9 mouse cellular contexts compared by ENCODE assay signal in genomic region chr5:137739471-137739870, GRCm38 (mm10). TPM values are rescaled to one million over a fixed set of nuclear protein-coding genes. Genes with fewer than 3 reads are reported as not detected.
A peak's percentile ranks its signal among the peaks of the same experiment; 100 is the strongest.
DNase-seq lines count a peak whose midpoint lies in the region; ATAC-seq and TF ChIP-seq lines count a peak whose summit lies in the region.
"Had no signal": no experiment of that assay in that cellular context is flagged by ENCODE, and none has a peak within 500 bp of the region (broad histone marks: within the 10 kb centered on the region; RNA-seq: fewer than 3 reads in every experiment).

No protein-coding gene starts in this region.

- H3K4me1 ChIP-seq in kidney, postnatal 0 days (replicated peaks; ENCODE audit: insufficient read depth, low read length) = peaks cover 7% of the 10 kb centered on the region; the same call in 1 of the 2 replicates
- peaks cover 57% of the 10 kb centered on the region for H3K4me1 ChIP-seq in forebrain, embryonic 12.5 days
- H3K4me1 ChIP-seq in hindbrain, postnatal 0 days (ENCODE audit: insufficient read depth, low read length) = peaks cover 32% of the 10 kb centered on the region
- H3K4me1 ChIP-seq in stomach, embryonic 14.5 days (ENCODE audit: control insufficient read depth, insufficient read depth, low read length) = peaks cover 16% of the 10 kb centered on the region
- H3K4me1 ChIP-seq in liver, postnatal 0 days (ENCODE audit: insufficient read depth) = peaks cover 15% of the 10 kb centered on the region

- 0 out of 2 replicates have a peak overlapping the region, but pooled peaks have one; percentile 24 for H3K9ac ChIP-seq in kidney, postnatal 0 days (ENCODE audit: low read depth, low read length)
- peak overlapping the region; percentile 88 for H3K9ac ChIP-seq in forebrain, embryonic 12.5 days
- peak overlapping the region; percentile 81 for H3K9ac ChIP-seq in hindbrain, postnatal 0 days (replicated peaks; ENCODE audit: low read length)
- H3K9ac ChIP-seq in stomach, embryonic 14.5 days (replicated peaks; ENCODE audit: low read depth, low read length) = no peak overlapping the region
- no peak overlapping the region for H3K9ac ChIP-seq in liver, postnatal 0 days (replicated peaks)

- TF ChIP-seq EP300 in liver, postnatal 0 days (IDR thresholded peaks at IDR 0.05; ENCODE audit: low read depth) = no peak

- H3K27me3 ChIP-seq in kidney, postnatal 0 days (ENCODE audit: insufficient read depth, low read length) = no peaks in the 10 kb centered on the region
- H3K27me3 ChIP-seq in forebrain, embryonic 12.5 days = no peaks in the 10 kb centered on the region
- H3K27me3 ChIP-seq in hindbrain, postnatal 0 days (ENCODE audit: insufficient read depth, low read length) = no peaks in the 10 kb centered on the region
- H3K27me3 ChIP-seq in stomach, embryonic 14.5 days (ENCODE audit: control insufficient read depth, insufficient read depth, low read length) = no peaks in the 10 kb centered on the region
- no peaks in the 10 kb centered on the region for H3K27me3 ChIP-seq in liver, postnatal 0 days (ENCODE audit: insufficient read depth, low read length)

- H3K4me3 ChIP-seq in kidney, postnatal 0 days (replicated peaks; ENCODE audit: low read depth, low read length) = no peak overlapping the region
- peak overlapping the region; percentile 74 for H3K4me3 ChIP-seq in forebrain, embryonic 12.5 days (replicated peaks)
- peak overlapping the region; percentile 67 for H3K4me3 ChIP-seq in hindbrain, postnatal 0 days (ENCODE audit: low read length)
- peak overlapping the region; percentile 59; the same call in 1 of the 2 replicates for H3K4me3 ChIP-seq in stomach, embryonic 14.5 days (ENCODE audit: low read depth, low read length)
- no peak overlapping the region for H3K4me3 ChIP-seq in liver, postnatal 0 days (ENCODE audit: low read depth, low read length)

- H3K9me3 ChIP-seq in kidney, postnatal 0 days (replicated peaks; ENCODE audit: low read length) = no peaks in the 10 kb centered on the region
- no peaks in the 10 kb centered on the region for H3K9me3 ChIP-seq in forebrain, embryonic 12.5 days
- H3K9me3 ChIP-seq in hindbrain, postnatal 0 days (ENCODE audit: low read length) = no peaks in the 10 kb centered on the region
- H3K9me3 ChIP-seq in stomach, embryonic 14.5 days (ENCODE audit: control insufficient read depth, low read depth, low read length) = no peaks in the 10 kb centered on the region
- H3K9me3 ChIP-seq in liver, postnatal 0 days (ENCODE audit: low read length) = no peaks in the 10 kb centered on the region

- no peak for TF ChIP-seq CTCF in kidney, postnatal 0 days (IDR thresholded peaks at IDR 0.05; ENCODE audit: low read depth)
- no peak for TF ChIP-seq CTCF in hindbrain, postnatal 0 days (IDR thresholded peaks at IDR 0.05; ENCODE audit: low read depth)
- TF ChIP-seq CTCF in liver, postnatal 0 days (IDR thresholded peaks at IDR 0.05; ENCODE audit: low read depth) = no peak

- no peak overlapping the region for H3K4me2 ChIP-seq in kidney, postnatal 0 days (ENCODE audit: low read length)
- H3K4me2 ChIP-seq in forebrain, embryonic 12.5 days = peak overlapping the region; percentile 93
- peak overlapping the region; percentile 72 for H3K4me2 ChIP-seq in hindbrain, postnatal 0 days (ENCODE audit: low read depth, low read length)
- peak overlapping the region; percentile 91 for H3K4me2 ChIP-seq in stomach, embryonic 14.5 days (replicated peaks; ENCODE audit: low read depth, low read length)
- no peak overlapping the region for H3K4me2 ChIP-seq in liver, postnatal 0 days (ENCODE audit: low read depth, low read length)

- H3K27ac ChIP-seq in kidney, postnatal 0 days = no peak overlapping the region
- peak overlapping the region; percentile 88 for H3K27ac ChIP-seq in forebrain, embryonic 12.5 days
- H3K27ac ChIP-seq in hindbrain, postnatal 0 days = peak overlapping the region; percentile 83
- peak overlapping the region; percentile 72; the same call in 1 of the 2 replicates for H3K27ac ChIP-seq in stomach, embryonic 14.5 days (ENCODE audit: low read length)
- H3K27ac ChIP-seq in liver, postnatal 0 days (ENCODE audit: low read depth) = no peak overlapping the region

- 73% methylated on average over 9 of the region's 9 CpGs for WGBS in kidney, postnatal 0 days
- WGBS in forebrain, embryonic 12.5 days = 28% methylated on average over 9 of the region's 9 CpGs
- 34% methylated on average over 9 of the region's 9 CpGs for WGBS in hindbrain, postnatal 0 days
- 56% methylated on average over 9 of the region's 9 CpGs for whole genome bisulfite sequencing in stomach, embryonic 14.5 days
- 61% methylated on average over 9 of the region's 9 CpGs for WGBS in liver, postnatal 0 days (ENCODE audit: insufficient replicate concordance)

- no peak for ATAC-seq in kidney, postnatal 0 days (replicated peaks; ENCODE audit: low FRiP score, low read depth)
- no peak for ATAC-seq in forebrain, embryonic 12.5 days (ENCODE audit: low FRiP score)
- ATAC-seq in hindbrain, postnatal 0 days = no peak
- ATAC-seq in stomach, embryonic 14.5 days (ENCODE audit: insufficient number of reproducible peaks, insufficient read depth, low FRiP score, low read depth) = no peak
- no peak for ATAC-seq in frontal cortex, adult (ENCODE audit: low TSS enrichment)
- ATAC-seq in liver, postnatal 0 days = no peak

- DNase-seq in kidney, postnatal 0 days (ENCODE audit: low spot score) = no peak
- DNase-seq in kidney, postnatal 14 days = no peak
- DNase-seq in hindbrain, postnatal 0 days (ENCODE audit: low spot score) = no peak
- no peak for DNase-seq in liver, postnatal 0 days
- DNase-seq: gastrocnemius, postnatal 36 days; lung, adult 18-20 months had no signal

- H3K36me3 ChIP-seq in kidney, postnatal 0 days (ENCODE audit: insufficient read depth, low read length) = no peaks in the 10 kb centered on the region
- H3K36me3 ChIP-seq in forebrain, embryonic 12.5 days (replicated peaks) = peaks cover 31% of the 10 kb centered on the region
- peaks cover 8% of the 10 kb centered on the region for H3K36me3 ChIP-seq in hindbrain, postnatal 0 days (ENCODE audit: insufficient read depth, low read length)
- peaks cover 14% of the 10 kb centered on the region for H3K36me3 ChIP-seq in stomach, embryonic 14.5 days (ENCODE audit: control insufficient read depth, insufficient read depth, low read length)
- no peaks in the 10 kb centered on the region for H3K36me3 ChIP-seq in liver, postnatal 0 days (replicated peaks; ENCODE audit: insufficient read depth, low read length)

RNA-seq across cellular contexts. Expression of gene Nyap1, which starts 1.9 kb away (rescaled TPM):
- polyA plus RNA-seq in kidney, postnatal 0 days (2015; fragmentation: Nextera tagmentation; extraction: Ambion mirVana) = 1.2 and 1.6 TPM in 2 replicates
- 19.5 and 22.6 TPM in 2 replicates for polyA plus RNA-seq in forebrain, embryonic 12.5 days (2016; fragmentation: Nextera tagmentation; extraction: Ambion mirVana)
- total RNA-seq in hindbrain, postnatal 0 days (2014; rRNA removed) = 192 and 215 TPM in 2 replicates
- 30.0 and 33.2 TPM in 2 replicates for polyA plus RNA-seq in hindbrain, postnatal 0 days (2015; fragmentation: Nextera tagmentation; extraction: Ambion mirVana)
- 1.0 and 1.4 TPM in 2 replicates for polyA plus RNA-seq in stomach, embryonic 14.5 days (2014; fragmentation: Nextera tagmentation; extraction: Ambion mirVana)
- 0.11 and 0.18 TPM in 2 replicates for polyA plus RNA-seq in liver, postnatal 0 days (2015; fragmentation: Nextera tagmentation; extraction: Ambion mirVana)

RNA-seq across cellular contexts. Expression of gene Tsc22d4, which starts 6.1 kb away (rescaled TPM):
- 107 and 110 TPM in 2 replicates for polyA plus RNA-seq in kidney, postnatal 0 days (2015; fragmentation: Nextera tagmentation; extraction: Ambion mirVana)
- polyA plus RNA-seq in forebrain, embryonic 12.5 days (2016; fragmentation: Nextera tagmentation; extraction: Ambion mirVana) = 68.6 and 73.2 TPM in 2 replicates
- 383 and 444 TPM in 2 replicates for total RNA-seq in hindbrain, postnatal 0 days (2014; rRNA removed)
- 251 and 270 TPM in 2 replicates for polyA plus RNA-seq in hindbrain, postnatal 0 days (2015; fragmentation: Nextera tagmentation; extraction: Ambion mirVana)
- 118 and 132 TPM in 2 replicates for polyA plus RNA-seq in stomach, embryonic 14.5 days (2014; fragmentation: Nextera tagmentation; extraction: Ambion mirVana)
- 65.3 and 65.9 TPM in 2 replicates for polyA plus RNA-seq in liver, postnatal 0 days (2015; fragmentation: Nextera tagmentation; extraction: Ambion mirVana)

RNA-seq across cellular contexts. Expression of gene Ppp1r35, which starts 39.2 kb away (rescaled TPM):
- 28.8 and 32.4 TPM in 2 replicates for polyA plus RNA-seq in kidney, postnatal 0 days (2015; fragmentation: Nextera tagmentation; extraction: Ambion mirVana)
- polyA plus RNA-seq in forebrain, embryonic 12.5 days (2016; fragmentation: Nextera tagmentation; extraction: Ambion mirVana) = 55.7 and 60.1 TPM in 2 replicates
- 52.8 and 67.0 TPM in 2 replicates for total RNA-seq in hindbrain, postnatal 0 days (2014; rRNA removed)
- 35.5 and 37.1 TPM in 2 replicates for polyA plus RNA-seq in hindbrain, postnatal 0 days (2015; fragmentation: Nextera tagmentation; extraction: Ambion mirVana)
- polyA plus RNA-seq in stomach, embryonic 14.5 days (2014; fragmentation: Nextera tagmentation; extraction: Ambion mirVana) = 32.7 and 38.1 TPM in 2 replicates
- 13.4 and 18.1 TPM in 2 replicates for polyA plus RNA-seq in liver, postnatal 0 days (2015; fragmentation: Nextera tagmentation; extraction: Ambion mirVana)

RNA-seq across cellular contexts. Expression of gene Mepce, which starts 48.0 kb away (rescaled TPM):
- 11.6 and 12.3 TPM in 2 replicates for polyA plus RNA-seq in kidney, postnatal 0 days (2015; fragmentation: Nextera tagmentation; extraction: Ambion mirVana)
- 13.4 and 15.4 TPM in 2 replicates for polyA plus RNA-seq in forebrain, embryonic 12.5 days (2016; fragmentation: Nextera tagmentation; extraction: Ambion mirVana)
- total RNA-seq in hindbrain, postnatal 0 days (2014; rRNA removed) = 40.3 and 49.2 TPM in 2 replicates
- polyA plus RNA-seq in hindbrain, postnatal 0 days (2015; fragmentation: Nextera tagmentation; extraction: Ambion mirVana) = 16.8 and 17.1 TPM in 2 replicates
- 13.6 and 17.6 TPM in 2 replicates for polyA plus RNA-seq in stomach, embryonic 14.5 days (2014; fragmentation: Nextera tagmentation; extraction: Ambion mirVana)
- 4.7 and 5.0 TPM in 2 replicates for polyA plus RNA-seq in liver, postnatal 0 days (2015; fragmentation: Nextera tagmentation; extraction: Ambion mirVana)

RNA-seq across cellular contexts. Expression of gene Zcwpw1, which starts 48.1 kb away (rescaled TPM):
- polyA plus RNA-seq in kidney, postnatal 0 days (2015; fragmentation: Nextera tagmentation; extraction: Ambion mirVana) = 14.5 and 15.7 TPM in 2 replicates
- polyA plus RNA-seq in forebrain, embryonic 12.5 days (2016; fragmentation: Nextera tagmentation; extraction: Ambion mirVana) = 14.6 and 15.2 TPM in 2 replicates
- 3.8 and 4.9 TPM in 2 replicates for total RNA-seq in hindbrain, postnatal 0 days (2014; rRNA removed)
- polyA plus RNA-seq in hindbrain, postnatal 0 days (2015; fragmentation: Nextera tagmentation; extraction: Ambion mirVana) = 11.4 TPM in 2 replicates
- polyA plus RNA-seq in stomach, embryonic 14.5 days (2014; fragmentation: Nextera tagmentation; extraction: Ambion mirVana) = 22.3 and 23.3 TPM in 2 replicates
- 1.5 and 1.9 TPM in 2 replicates for polyA plus RNA-seq in liver, postnatal 0 days (2015; fragmentation: Nextera tagmentation; extraction: Ambion mirVana)

Comparison
In these comparisons a context has a peak if more than half of its experiments do, and no peak if none do; other contexts are left out.
1. H3K27ac ChIP-seq: peak in forebrain, embryonic 12.5 days (single experiment), hindbrain, postnatal 0 days (single experiment) and stomach, embryonic 14.5 days (single experiment); none in kidney, postnatal 0 days (single experiment) and liver, postnatal 0 days (single experiment).
2. H3K4me2 ChIP-seq: peak in forebrain, embryonic 12.5 days (single experiment), hindbrain, postnatal 0 days (single experiment) and stomach, embryonic 14.5 days (single experiment); none in kidney, postnatal 0 days (single experiment) and liver, postnatal 0 days (single experiment).
3. H3K4me3 ChIP-seq: peak in forebrain, embryonic 12.5 days (single experiment), hindbrain, postnatal 0 days (single experiment) and stomach, embryonic 14.5 days (single experiment); none in kidney, postnatal 0 days (single experiment) and liver, postnatal 0 days (single experiment).
4. H3K9ac ChIP-seq: peak in kidney, postnatal 0 days (single experiment), forebrain, embryonic 12.5 days (single experiment) and hindbrain, postnatal 0 days (single experiment); none in stomach, embryonic 14.5 days (single experiment) and liver, postnatal 0 days (single experiment).